Mouse (Mus musculus) olfactory bulb, adult 2 months (tissue): ENCODE data around the gene Cldn2.

ENCODE experiments used
- CTCF ChIP-seq: fragments of 200-500 bp; IDR thresholded peaks from 2 replicates; pipeline ENCODE4 v1.5.1; 2012; ENCODE audit warnings: low read depth, mild to moderate bottlenecking, low read length, moderate library complexity; ENCODE audit not compliant: insufficient read depth
- POLR2A ChIP-seq: fragments of 200-500 bp; IDR thresholded peaks from 2 replicates; pipeline ENCODE4 v1.6.1; 2012; ENCODE audit warnings: mild to moderate bottlenecking, low read depth, low read length, moderate library complexity; ENCODE audit not compliant: insufficient read depth

- no peak for TF ChIP-seq CTCF
- TF ChIP-seq POLR2A, result no peak
Measured at GRCm38 (mm10) chrX:139775084-139775612, 25.5 kb upstream of the Cldn2 start.
